Mouse (Mus musculus) E14TG2a.4 (cell line): ENCODE measurements around the gene Pigz.
A peak's percentile ranks its signal among the peaks of the same experiment; 100 is the strongest.

Experiments used
- H3K27me3 ChIP-seq: 2 replicates; pipeline ENCODE4 v1.6.1; 2014; ENCODE audit warnings: low read length, control low read depth; ENCODE audit not compliant: insufficient read depth
- H3K36me3 ChIP-seq: 2 replicates; pipeline ENCODE4 v1.6.1; 2014; ENCODE audit warnings: low read length, control low read depth; ENCODE audit not compliant: insufficient read depth
- H3K4me1 ChIP-seq: replicated peaks from 2 replicates; pipeline ENCODE4 v1.6.1; 2014; ENCODE audit warnings: low read depth, low read length, control low read depth
- H3K4me3 ChIP-seq: replicated peaks from 2 replicates; pipeline ENCODE4 v1.5.1; 2014; ENCODE audit warnings: mild to moderate bottlenecking, low read length
- H3K9me3 ChIP-seq: 2 replicates; pipeline ENCODE4 v1.6.1; 2014; ENCODE audit warnings: low read length, control low read depth
- CTCF ChIP-seq: conservative IDR thresholded peaks from 2 replicates; pipeline ENCODE4 v1.5.1; 2014; ENCODE audit warnings: low read length
- NANOG ChIP-seq: IDR thresholded peaks from 2 replicates; pipeline ENCODE4 v1.6.1; 2014; ENCODE audit warnings: borderline replicate concordance, low read length, mixed read lengths
- POU5F1 ChIP-seq: IDR thresholded peaks from 2 replicates; pipeline ENCODE4 v1.6.1; 2014; ENCODE audit warnings: low read length, borderline replicate concordance

The Pigz gene

GRCm38 (mm10) chr16:31903239-31903638, 30.4 kb upstream of the Pigz start:
- TF ChIP-seq CTCF (no peak), NANOG (no peak), POU5F1 (no peak)
- H3K4me3 ChIP-seq = no peak overlapping the region
- no peaks in the 10 kb centered on the region for H3K9me3 ChIP-seq
- no peaks in the 10 kb centered on the region for H3K36me3 ChIP-seq
- peaks cover 19% of the 10 kb centered on the region for H3K27me3 ChIP-seq
- H3K4me1 ChIP-seq = peaks cover 63% of the 10 kb centered on the region

DNA sequence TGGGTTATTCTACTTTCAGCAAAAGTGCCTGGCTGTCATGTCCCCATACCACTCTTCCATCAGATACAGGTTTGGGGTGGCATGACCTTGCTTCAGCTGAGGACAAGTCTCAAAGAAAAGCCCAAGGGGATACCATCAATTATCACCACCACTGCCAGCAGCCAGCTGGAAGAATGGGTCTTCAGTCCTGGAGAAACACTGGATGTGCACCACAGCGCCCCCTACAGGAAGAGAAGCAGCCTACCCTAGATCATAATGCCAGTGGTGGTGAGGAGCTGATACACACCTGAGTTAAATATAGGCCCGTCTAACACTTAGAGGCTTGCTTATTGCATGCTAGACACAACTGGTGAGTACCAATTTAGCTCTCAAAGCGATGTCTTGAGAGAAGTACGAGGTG, 28.3 kb upstream of the Pigz start:
- TF ChIP-seq NANOG = no peak
- peak; percentile 83 for TF ChIP-seq CTCF
- no peak for TF ChIP-seq POU5F1
- Histone ChIP-seq H3K4me1 (peaks cover 65% of the 10 kb centered on the region), H3K4me3 (no peak overlapping the region), H3K27me3 (peaks cover 21% of the 10 kb centered on the region), H3K9me3 (no peaks in the 10 kb centered on the region), H3K36me3 (no peaks in the 10 kb centered on the region)

DNA sequence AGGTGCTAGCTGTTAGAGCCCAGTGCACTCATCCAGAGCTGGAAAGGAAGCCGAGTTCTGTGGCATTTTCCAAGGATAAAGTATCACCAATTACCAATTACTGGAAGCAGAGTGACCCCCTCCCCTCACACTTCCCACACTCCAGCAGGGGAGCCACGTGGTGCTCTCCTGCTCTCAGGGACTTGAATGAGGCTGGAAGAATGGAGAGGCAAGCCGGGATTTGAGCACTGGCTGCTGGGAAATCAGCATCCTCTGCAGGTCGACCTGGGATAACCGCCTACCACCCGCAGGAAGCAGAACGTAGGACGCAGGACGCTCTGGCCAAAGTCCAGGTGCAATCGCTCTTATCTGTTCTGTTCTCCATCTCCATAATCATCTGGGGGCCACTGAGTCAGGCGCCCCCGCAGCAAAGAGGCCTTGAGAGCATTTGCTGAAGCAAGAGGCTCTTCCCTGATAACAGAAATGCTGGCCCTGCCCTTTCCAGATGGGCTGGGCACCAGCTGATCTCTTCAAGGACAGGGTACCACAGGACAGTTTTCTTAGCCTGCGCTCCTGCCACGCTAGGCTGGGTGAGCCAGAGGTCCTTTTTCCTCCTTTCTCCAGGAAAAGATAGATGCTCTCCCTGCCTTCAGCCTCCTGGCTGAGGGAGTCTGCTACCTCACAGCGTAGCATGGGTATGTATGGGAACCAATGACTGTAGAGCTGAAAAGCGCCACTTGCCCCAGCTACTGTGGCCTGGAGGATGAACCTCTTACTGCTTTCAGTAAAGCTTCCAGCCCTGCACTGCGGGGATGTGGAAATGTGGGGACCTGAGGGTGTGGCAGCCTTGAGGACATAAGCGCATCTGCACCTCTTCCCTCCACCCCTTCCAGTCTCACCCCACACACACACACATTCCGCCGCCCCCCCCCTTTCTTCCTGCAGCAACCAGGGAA, 27.5 kb upstream of the Pigz start:
- Histone ChIP-seq H3K4me1 (peaks cover 64% of the 10 kb centered on the region), H3K27me3 (peaks cover 21% of the 10 kb centered on the region), H3K4me3 (peak overlapping the region; percentile 60), H3K36me3 (no peaks in the 10 kb centered on the region), H3K9me3 (no peaks in the 10 kb centered on the region)
- TF ChIP-seq CTCF (no peak), POU5F1 (no peak), NANOG (no peak)

DNA sequence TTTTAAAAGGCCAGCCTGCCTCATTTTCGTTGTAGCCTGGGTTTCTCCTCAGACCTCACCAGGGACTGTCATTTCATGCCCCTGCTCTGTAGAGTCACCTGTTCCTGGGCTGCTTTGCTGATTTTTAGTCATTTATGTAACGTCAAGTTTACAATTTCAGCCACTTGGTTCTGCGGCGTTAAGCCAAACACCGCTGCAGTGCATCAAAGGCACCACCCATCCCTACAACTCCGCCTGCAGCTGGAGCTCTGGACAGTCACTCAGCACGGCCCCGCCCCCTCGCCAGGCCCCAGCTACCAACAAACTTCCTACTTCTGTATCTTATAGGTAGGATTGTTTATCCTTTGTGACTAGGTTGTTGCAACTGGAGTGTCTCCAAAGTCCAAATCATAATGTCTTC, 26.8 kb upstream of the Pigz start:
- TF ChIP-seq POU5F1 (no peak), NANOG (no peak), CTCF (no peak)
- Histone ChIP-seq H3K36me3 (no peaks in the 10 kb centered on the region), H3K9me3 (no peaks in the 10 kb centered on the region), H3K27me3 (peaks cover 21% of the 10 kb centered on the region), H3K4me1 (peaks cover 56% of the 10 kb centered on the region), H3K4me3 (peak overlapping the region; percentile 60)

- no peaks in the 10 kb centered on the region for H3K36me3 ChIP-seq
- H3K4me1 ChIP-seq = peaks cover 42% of the 10 kb centered on the region
- TF ChIP-seq NANOG (no peak), CTCF (no peak), POU5F1 (no peak)
Measured at GRCm38 (mm10) chr16:31908959-31909358, 24.7 kb upstream of the Pigz start.

DNA sequence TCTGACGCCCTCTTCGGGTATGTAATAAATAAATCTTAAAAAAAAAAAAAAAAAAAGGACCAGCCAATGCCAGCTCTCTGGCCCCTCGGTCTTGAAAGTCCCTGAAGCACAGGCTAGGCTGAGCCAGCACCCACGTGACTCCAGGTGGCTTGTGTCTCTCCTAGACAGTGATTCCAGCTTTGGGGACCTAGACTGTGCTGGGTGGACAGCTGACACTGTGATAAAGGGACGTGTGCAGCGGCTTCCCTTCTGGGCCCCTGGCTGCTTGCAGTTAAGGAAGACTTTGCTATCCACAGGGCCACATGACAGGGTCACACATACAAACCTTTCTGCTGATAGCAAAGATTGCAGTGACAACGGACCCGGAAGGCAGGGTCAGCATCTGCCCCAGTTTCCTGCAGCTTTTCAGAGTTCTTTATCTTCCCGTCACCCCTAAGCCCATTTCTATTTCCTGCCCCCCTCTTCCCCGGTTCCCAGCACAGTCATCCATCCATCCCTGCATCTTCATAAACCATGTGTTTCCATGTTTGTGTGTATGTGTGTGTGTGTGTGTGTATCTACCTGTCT, 23.3 kb upstream of the Pigz start:
- no peak for TF ChIP-seq NANOG
- no peak for TF ChIP-seq POU5F1
- TF ChIP-seq CTCF = no peak
- no peaks in the 10 kb centered on the region for H3K36me3 ChIP-seq
- H3K4me1 ChIP-seq = peaks cover 34% of the 10 kb centered on the region
- no peak overlapping the region for H3K4me3 ChIP-seq
- H3K27me3 ChIP-seq = peaks cover 24% of the 10 kb centered on the region
- H3K9me3 ChIP-seq = no peaks in the 10 kb centered on the region

More at GRCm38 (mm10) chr16:31908959-31909358, 24.7 kb upstream of the Pigz start:
- H3K4me3 ChIP-seq = no peak overlapping the region
- H3K27me3 ChIP-seq = peaks cover 27% of the 10 kb centered on the region
- H3K9me3 ChIP-seq = no peaks in the 10 kb centered on the region

- Histone ChIP-seq H3K9me3 (no peaks in the 10 kb centered on the region), H3K36me3 (no peaks in the 10 kb centered on the region), H3K27me3 (peaks cover 14% of the 10 kb centered on the region), H3K4me3 (0 out of 2 replicates have a peak overlapping the region, but pooled peaks have one; percentile 46), H3K4me1 (peaks cover 7% of the 10 kb centered on the region)
- no peak for TF ChIP-seq CTCF
- no peak for TF ChIP-seq POU5F1
- no peak for TF ChIP-seq NANOG
Measured at GRCm38 (mm10) chr16:31917776-31918175, 15.9 kb upstream of the Pigz start.

- H3K27me3 ChIP-seq = peaks cover 13% of the 10 kb centered on the region
Measured at GRCm38 (mm10) chr16:31918248-31918724, 15.4 kb upstream of the Pigz start.

More at GRCm38 (mm10) chr16:31918248-31918724, 15.4 kb upstream of the Pigz start:
- 0 out of 2 replicates have a peak overlapping the region, but pooled peaks have one; percentile 46 for H3K4me3 ChIP-seq
- H3K4me1 ChIP-seq = peaks cover 7% of the 10 kb centered on the region
- no peaks in the 10 kb centered on the region for H3K36me3 ChIP-seq
- H3K9me3 ChIP-seq = no peaks in the 10 kb centered on the region
- TF ChIP-seq NANOG (no peak), CTCF (peak; percentile 59), POU5F1 (no peak)
